In genomic region chr9:31133131-31133530, GRCm38 (mm10) we compare ENCODE assay signal across 31 mouse cellular contexts.
"Had no signal": no experiment of that assay in that cellular context is flagged by ENCODE, and none has a peak within 500 bp of the region (broad histone marks: within the 10 kb centered on the region; RNA-seq: fewer than 3 reads in every experiment).

No protein-coding gene starts in this region.

- H3K9ac ChIP-seq: limb, embryonic 12.5 days; limb, embryonic 13.5 days; limb, embryonic 15.5 days; liver, embryonic 12.5 days; liver, embryonic 13.5 days; liver, embryonic 14.5 days; liver, embryonic 15.5 days; liver, postnatal 0 days; lung, embryonic 14.5 days; lung, embryonic 15.5 days; midbrain, embryonic 12.5 days; midbrain, embryonic 13.5 days; midbrain, embryonic 15.5 days; neural tube, embryonic 12.5 days had no signal

- ATAC-seq: liver, embryonic 12.5 days; liver, postnatal 0 days; lung, postnatal 0 days; midbrain, embryonic 13.5 days; midbrain, embryonic 15.5 days had no signal

- H3K27ac ChIP-seq: limb, embryonic 10.5 days; limb, embryonic 12.5 days; limb, embryonic 13.5 days; limb, embryonic 15.5 days; liver, embryonic 12.5 days; liver, embryonic 13.5 days; liver, embryonic 14.5 days; liver, embryonic 15.5 days; lung, embryonic 15.5 days; macrophage; midbrain, embryonic 10.5 days; midbrain, embryonic 12.5 days; midbrain, embryonic 13.5 days; midbrain, embryonic 15.5 days; neural tube, embryonic 12.5 days had no signal

- DNase-seq: left cerebral cortex, postnatal 4 days; liver; liver, embryonic 13.5 days; liver, postnatal 0 days; lung, adult 18-20 months; lung, adult 2 months; lung, embryonic 14.5 days; lung, postnatal 10 days; lung, postnatal 14 days; lung, postnatal 36 days; lung, postnatal 4 days; midbrain, embryonic 14.5 days had no signal

- H3K9me3 ChIP-seq: limb, embryonic 10.5 days; limb, embryonic 12.5 days; limb, embryonic 13.5 days; limb, embryonic 15.5 days; liver, embryonic 12.5 days; liver, embryonic 13.5 days; liver, embryonic 15.5 days; lung, embryonic 15.5 days; megakaryocyte, embryonic 14.5 days; midbrain, embryonic 10.5 days; midbrain, embryonic 12.5 days; midbrain, embryonic 13.5 days; midbrain, embryonic 15.5 days; neural tube, embryonic 12.5 days had no signal

- H3K4me2 ChIP-seq: limb, embryonic 12.5 days; limb, embryonic 13.5 days; limb, embryonic 15.5 days; liver, embryonic 11.5 days; liver, embryonic 12.5 days; liver, embryonic 13.5 days; liver, embryonic 15.5 days; lung, embryonic 14.5 days; lung, embryonic 15.5 days; midbrain, embryonic 11.5 days; midbrain, embryonic 12.5 days; midbrain, embryonic 13.5 days; midbrain, embryonic 15.5 days; neural tube, embryonic 12.5 days had no signal

- H3K4me3 ChIP-seq: limb, embryonic 10.5 days; limb, embryonic 12.5 days; limb, embryonic 13.5 days; limb, embryonic 15.5 days; liver, embryonic 12.5 days; liver, embryonic 13.5 days; liver, embryonic 15.5 days; lung, embryonic 15.5 days; megakaryocyte, embryonic 14.5 days; midbrain, embryonic 10.5 days; midbrain, embryonic 12.5 days; midbrain, embryonic 13.5 days; midbrain, embryonic 15.5 days; myocyte; neural tube, embryonic 12.5 days had no signal

- H3K36me3 ChIP-seq: limb, embryonic 10.5 days; limb, embryonic 12.5 days; limb, embryonic 13.5 days; limb, embryonic 15.5 days; liver, embryonic 12.5 days; liver, embryonic 13.5 days; liver, embryonic 15.5 days; lung, embryonic 15.5 days; midbrain, embryonic 10.5 days; midbrain, embryonic 12.5 days; midbrain, embryonic 13.5 days; midbrain, embryonic 15.5 days; neural tube, embryonic 12.5 days had no signal
